Mouse (Mus musculus) midbrain, embryonic 15.5 days (tissue): ENCODE measurements around the gene A930033H14Rik. TPM values are rescaled to one million over a fixed set of nuclear protein-coding genes. Genes with fewer than 3 reads are reported as not detected.

Source experiments
- ATAC-seq: fragments of 200-750 bp; cut with Nextera tagmentation; replicated peaks from 2 replicates; pipeline ENCODE4 v1.8.0; 2017; ENCODE audit warnings: moderate TSS enrichment
- H3K27ac ChIP-seq: fragments of 300-500 bp; sonication (generic); 2 replicates; pipeline ENCODE4 v1.5.1; 2015; ENCODE audit warnings: mild to moderate bottlenecking, inconsistent platforms
- H3K27me3 ChIP-seq: fragments of 300-500 bp; sonication (generic); replicated peaks from 2 replicates; pipeline ENCODE4 v1.6.1; 2015; ENCODE audit warnings: inconsistent platforms
- H3K36me3 ChIP-seq: fragments of 300-500 bp; sonication (generic); replicated peaks from 2 replicates; pipeline ENCODE4 v1.6.1; 2015; ENCODE audit warnings: inconsistent platforms
- H3K4me1 ChIP-seq: fragments of 300-500 bp; sonication (generic); 2 replicates; pipeline ENCODE4 v1.6.1; 2015; ENCODE audit warnings: inconsistent platforms
- H3K4me2 ChIP-seq: fragments of 300-500 bp; sonication (generic); 2 replicates; pipeline ENCODE4 v1.6.1; 2015; ENCODE audit warnings: inconsistent platforms, mild to moderate bottlenecking, moderate library complexity
- H3K4me3 ChIP-seq: fragments of 300-500 bp; sonication (generic); 2 replicates; pipeline ENCODE4 v1.5.1; 2015; ENCODE audit warnings: mild to moderate bottlenecking, inconsistent platforms
- H3K9ac ChIP-seq: fragments of 300-500 bp; sonication (generic); 2 replicates; pipeline ENCODE4 v1.6.1; 2015; ENCODE audit warnings: mild to moderate bottlenecking, inconsistent platforms
- H3K9me3 ChIP-seq: fragments of 300-500 bp; sonication (generic); 2 replicates; pipeline ENCODE4 v1.6.1; 2016; ENCODE audit warnings: inconsistent platforms
- WGBS: fragments of 180-500 bp; shearing (Covaris S2); methylation state at CpG from one replicate; pipeline ENCODE4 v1.1.7; 2015; ENCODE audit warnings: mixed read lengths; 5-methylcytosine and 5-hydroxymethylcytosine counted together
- polyA plus RNA-seq: library from polyadenylated mRNA; unstranded; fragments of >200 nt; fragmentation: Nextera tagmentation; extraction: Ambion mirVana; gene quantifications from 2 replicates; pipeline ENCODE4 v1.2.1, GENCODE M21; 2015

Gene A930033H14Rik
- polyA plus RNA-seq = 1.3 and 1.6 TPM in 2 replicates

DNA sequence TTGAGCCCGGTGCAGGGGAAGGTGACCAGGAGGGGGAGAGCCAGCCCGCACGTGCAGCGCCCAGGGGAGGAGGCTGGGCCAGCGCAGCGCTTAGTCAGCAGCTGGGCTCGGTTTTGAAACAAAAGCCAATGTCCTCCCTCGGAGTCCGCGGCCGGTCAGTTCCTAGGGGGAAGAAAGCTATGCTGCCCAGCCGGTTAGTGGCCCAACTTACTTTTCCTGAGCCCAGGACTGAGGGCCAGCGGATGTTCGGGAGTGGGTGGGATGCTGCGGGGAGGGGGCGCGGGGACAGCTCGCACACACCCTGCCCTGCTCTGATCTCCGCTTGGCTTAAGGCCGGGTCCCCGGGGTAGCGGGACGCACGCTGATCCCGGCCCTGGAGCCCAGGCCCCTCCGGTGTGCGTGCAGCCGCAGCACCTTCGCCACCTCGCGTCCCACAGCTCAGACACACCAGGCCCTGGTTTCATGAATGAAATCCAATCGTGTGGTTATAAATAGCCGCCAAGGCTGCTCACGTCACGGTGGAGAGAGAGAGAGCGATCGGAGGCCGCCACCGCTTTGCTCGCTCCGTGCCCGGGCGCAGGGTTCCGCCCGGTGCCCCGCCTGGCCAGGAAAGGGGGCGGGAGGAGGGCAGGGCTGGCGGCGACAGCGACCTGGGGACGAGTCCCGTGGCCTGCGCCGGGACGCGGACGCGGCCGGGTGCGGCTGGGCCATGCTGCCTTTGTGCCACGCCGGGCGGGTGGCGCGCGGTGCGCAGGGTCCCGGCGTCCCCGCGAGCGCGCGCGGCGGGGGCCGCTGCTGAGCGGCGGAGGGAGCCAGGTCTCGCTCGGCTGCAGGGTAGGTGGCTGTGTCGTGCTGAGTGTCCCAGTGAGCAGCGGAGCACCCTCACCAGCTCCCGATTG, at the start of gene A930033H14Rik:
Gene A930033H14Rik, minus strand, starts transcription at position 557 of the 899 bp plus-strand sequence.
- H3K4me3 ChIP-seq = peak within 1 kb of the TSS; percentile 70
- ATAC-seq = peak; percentile 94
- H3K27ac ChIP-seq = peak within 1 kb of the TSS; percentile 98
- no peaks in the 10 kb centered on the region for H3K36me3 ChIP-seq
- peak within 1 kb of the TSS; percentile 83 for H3K9ac ChIP-seq
- H3K4me2 ChIP-seq = peak within 1 kb of the TSS; percentile 87
- no peaks in the 10 kb centered on the region for H3K9me3 ChIP-seq
- H3K4me1 ChIP-seq = peaks cover 19% of the 10 kb centered on the region
- WGBS = 0% methylated on average over 83 of the region's 84 CpGs
- no peaks in the 10 kb centered on the region for H3K27me3 ChIP-seq

DNA sequence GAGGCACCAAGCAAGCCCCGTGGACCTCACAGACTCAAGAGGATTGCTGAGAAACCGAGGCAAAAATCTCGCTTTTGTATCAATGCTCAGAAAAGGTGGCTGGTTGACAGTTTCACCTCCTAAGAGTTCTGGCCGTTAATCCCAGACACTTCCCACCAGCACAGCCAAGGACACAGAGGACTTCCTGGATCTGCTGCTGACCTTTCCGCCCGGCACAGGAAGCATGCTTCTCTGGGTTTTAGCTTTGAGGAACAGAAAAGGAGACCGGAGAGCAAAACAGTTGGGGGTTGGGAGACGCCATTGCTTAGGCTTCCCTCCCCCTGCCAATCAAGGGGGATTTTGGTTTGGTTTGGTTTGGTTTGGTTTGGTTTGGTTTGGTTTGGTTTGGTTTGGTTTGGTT, 47.0 kb upstream of the A930033H14Rik start:
- Histone ChIP-seq H3K4me3 (no peak overlapping the region), H3K9ac (no peak overlapping the region), H3K4me2 (no peak overlapping the region), H3K27me3 (no peaks in the 10 kb centered on the region), H3K36me3 (no peaks in the 10 kb centered on the region), H3K4me1 (peaks cover 7% of the 10 kb centered on the region; the same call in 1 of the 2 replicates), H3K9me3 (no peaks in the 10 kb centered on the region), H3K27ac (no peak overlapping the region)
- 90% methylated on average over 8 of the region's 8 CpGs for WGBS
- ATAC-seq = no peak

DNA sequence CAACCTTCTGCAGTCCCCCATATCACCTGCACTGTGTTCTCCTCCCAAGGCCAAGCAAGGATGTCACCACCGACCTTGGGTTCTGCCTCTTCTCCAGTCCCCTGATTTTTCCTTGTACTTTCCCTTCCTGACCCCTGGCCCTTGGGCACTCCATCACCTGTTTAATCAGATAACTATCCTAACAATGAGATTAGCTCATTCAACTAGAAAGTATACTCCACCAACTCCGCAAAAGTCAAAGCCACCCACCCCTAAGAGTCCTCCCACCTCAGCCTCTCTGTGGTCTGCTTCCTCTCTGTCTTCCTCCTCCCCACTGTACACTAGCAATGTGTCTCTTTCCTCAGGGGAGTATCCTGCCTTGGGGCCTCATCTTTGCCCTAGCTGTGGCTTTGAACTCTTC, 46.3 kb upstream of the A930033H14Rik start:
- H3K27ac ChIP-seq = no peak overlapping the region
- ATAC-seq = no peak
- WGBS = 82% methylated on average over 2 of the region's 2 CpGs

DNA sequence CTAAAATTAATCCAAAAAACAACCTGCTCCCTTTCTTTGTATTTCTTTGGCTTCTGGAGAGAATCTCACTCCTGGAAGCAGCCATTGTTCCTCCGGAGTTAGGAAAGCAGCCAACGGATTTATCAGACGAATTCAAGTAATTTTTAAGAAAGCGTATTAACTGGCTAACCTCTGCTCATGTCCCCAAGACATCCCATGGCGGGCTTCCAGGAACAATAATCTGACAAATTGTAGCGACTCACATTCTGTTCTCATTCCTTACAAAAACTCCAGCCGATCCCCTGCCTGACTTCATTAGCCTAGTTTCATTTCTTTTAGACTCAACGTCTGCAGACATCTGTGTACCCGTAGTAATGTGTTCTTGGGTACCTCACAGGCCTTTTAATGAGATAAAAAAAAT, 45.7 kb upstream of the A930033H14Rik start:
- H3K9ac ChIP-seq = no peak overlapping the region
- ATAC-seq = no peak
- 45% methylated on average over 9 of the region's 9 CpGs for WGBS
- no peak overlapping the region for H3K27ac ChIP-seq
- no peak overlapping the region for H3K4me3 ChIP-seq
- H3K9me3 ChIP-seq = no peaks in the 10 kb centered on the region
- H3K4me2 ChIP-seq = no peak overlapping the region
- H3K27me3 ChIP-seq = no peaks in the 10 kb centered on the region
- H3K36me3 ChIP-seq = no peaks in the 10 kb centered on the region
- H3K4me1 ChIP-seq = peaks cover 12% of the 10 kb centered on the region

More for the DNA sequence above, 46.3 kb upstream of the A930033H14Rik start:
- H3K27me3 ChIP-seq = no peaks in the 10 kb centered on the region
- H3K4me3 ChIP-seq = no peak overlapping the region
- peaks cover 11% of the 10 kb centered on the region for H3K4me1 ChIP-seq
- no peaks in the 10 kb centered on the region for H3K36me3 ChIP-seq
- H3K9ac ChIP-seq = no peak overlapping the region
- no peaks in the 10 kb centered on the region for H3K9me3 ChIP-seq
- no peak overlapping the region for H3K4me2 ChIP-seq

DNA sequence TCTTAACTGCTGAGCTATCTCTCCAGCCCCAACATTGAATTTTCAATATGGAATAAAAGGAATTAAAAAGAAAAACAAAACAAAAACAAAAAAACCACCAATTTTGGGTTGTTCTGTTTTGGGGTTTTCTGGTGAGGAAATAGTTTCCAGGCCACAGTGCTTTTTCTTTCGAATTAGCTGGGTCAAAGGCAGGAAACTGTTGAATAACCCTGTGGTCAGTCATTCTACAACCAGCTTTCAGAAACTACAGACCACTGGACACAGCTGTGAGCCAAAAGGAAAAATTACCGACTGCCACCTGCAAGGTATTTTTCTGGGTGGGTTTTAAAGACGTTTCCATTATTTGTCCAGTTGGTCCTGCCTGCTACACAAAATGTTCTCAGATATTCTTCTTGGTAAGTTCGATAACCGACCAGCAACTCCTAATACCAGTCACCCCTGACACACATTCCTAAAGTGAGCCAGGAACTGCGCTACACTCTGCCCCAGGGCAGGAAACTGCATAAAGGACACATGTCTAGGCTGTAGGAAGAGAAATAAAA, 44.8 kb upstream of the A930033H14Rik start:
- no peak overlapping the region for H3K4me2 ChIP-seq
- WGBS = 85% methylated on average over 6 of the region's 6 CpGs
- H3K4me3 ChIP-seq = no peak overlapping the region
- H3K4me1 ChIP-seq = peaks cover 12% of the 10 kb centered on the region
- H3K9me3 ChIP-seq = no peaks in the 10 kb centered on the region
- H3K9ac ChIP-seq = no peak overlapping the region
- H3K36me3 ChIP-seq = no peaks in the 10 kb centered on the region
- no peak overlapping the region for H3K27ac ChIP-seq
- no peaks in the 10 kb centered on the region for H3K27me3 ChIP-seq
- ATAC-seq = no peak

DNA sequence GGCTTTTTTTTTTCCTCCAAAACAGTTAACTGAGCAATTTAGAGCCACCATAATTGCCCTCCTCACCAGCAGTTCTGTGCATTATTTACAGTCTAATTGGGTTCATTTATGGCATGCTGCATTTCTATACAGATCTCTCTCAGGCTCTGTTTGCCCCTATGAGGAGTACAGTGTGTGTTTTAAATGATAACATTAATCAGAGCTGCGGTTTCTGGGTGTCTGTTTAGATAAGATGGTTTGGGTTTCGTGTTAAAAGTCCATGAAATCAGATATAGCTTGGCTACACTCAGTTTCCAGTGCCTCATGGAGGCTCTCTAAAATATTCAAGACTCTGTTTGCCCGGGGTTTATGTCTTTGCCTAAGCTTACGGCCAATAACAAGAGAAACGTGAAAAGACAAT, 42.7 kb upstream of the A930033H14Rik start:
- H3K36me3 ChIP-seq = no peaks in the 10 kb centered on the region
- H3K4me3 ChIP-seq = no peak overlapping the region
- WGBS = 43% methylated on average over 5 of the region's 5 CpGs
- no peak overlapping the region for H3K4me2 ChIP-seq
- peaks cover 12% of the 10 kb centered on the region for H3K4me1 ChIP-seq
- H3K9me3 ChIP-seq = no peaks in the 10 kb centered on the region
- ATAC-seq = no peak
- H3K9ac ChIP-seq = no peak overlapping the region
- H3K27me3 ChIP-seq = no peaks in the 10 kb centered on the region
- H3K27ac ChIP-seq = no peak overlapping the region

DNA sequence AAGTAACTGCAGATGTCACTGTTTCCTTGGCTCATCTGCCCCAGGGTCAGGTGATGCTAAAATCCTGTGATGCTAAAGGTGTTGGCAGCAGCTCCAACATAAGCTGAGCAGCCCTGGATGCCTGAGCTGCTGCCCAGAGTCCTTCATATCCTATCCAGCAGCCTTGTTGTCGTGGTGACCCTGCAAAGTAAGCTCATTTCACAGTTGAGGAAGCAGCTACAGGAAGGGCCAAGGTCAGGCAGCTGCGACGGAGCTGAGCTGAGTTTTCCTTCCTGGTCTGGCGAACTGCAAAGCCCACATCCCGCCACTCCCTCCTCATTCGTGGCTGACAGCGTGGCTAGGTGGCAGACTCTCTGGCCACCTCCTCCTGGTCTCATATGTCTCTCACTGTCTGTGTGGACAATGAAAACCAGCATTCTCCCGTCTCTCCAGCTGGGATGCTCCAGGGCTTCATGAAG, 41.5 kb upstream of the A930033H14Rik start:
- Histone ChIP-seq H3K27me3 (no peaks in the 10 kb centered on the region), H3K9ac (no peak overlapping the region), H3K27ac (peak overlapping the region; percentile 42), H3K4me2 (no peak overlapping the region), H3K4me3 (no peak overlapping the region), H3K9me3 (no peaks in the 10 kb centered on the region), H3K36me3 (no peaks in the 10 kb centered on the region), H3K4me1 (peaks cover 12% of the 10 kb centered on the region)
- peak; percentile 71 for ATAC-seq
- WGBS = 14% methylated on average over 8 of the region's 8 CpGs

DNA sequence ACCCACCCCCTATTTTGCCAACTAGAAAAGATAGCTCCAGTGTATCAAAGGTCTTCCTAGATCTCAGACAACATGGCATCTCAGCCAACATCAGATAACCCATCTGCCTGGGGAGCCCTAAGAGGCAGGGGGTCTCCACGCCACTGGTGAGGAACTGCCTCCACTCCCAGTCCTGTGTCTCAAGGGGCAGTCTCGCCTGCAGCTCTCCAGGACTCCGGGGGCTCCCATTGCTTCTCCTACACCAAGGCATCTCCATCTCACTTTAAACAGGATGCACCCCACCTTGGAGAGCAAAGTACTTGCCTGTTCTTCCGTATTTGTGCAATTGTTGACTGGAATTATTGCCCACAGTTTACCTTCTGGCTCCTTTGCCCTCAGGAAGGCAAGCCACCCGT, 40.8 kb upstream of the A930033H14Rik start:
- no peak for ATAC-seq
- Histone ChIP-seq H3K36me3 (no peaks in the 10 kb centered on the region), H3K9ac (no peak overlapping the region), H3K4me2 (no peak overlapping the region), H3K4me1 (peaks cover 12% of the 10 kb centered on the region), H3K9me3 (no peaks in the 10 kb centered on the region), H3K27me3 (no peaks in the 10 kb centered on the region), H3K4me3 (no peak overlapping the region), H3K27ac (peak overlapping the region; percentile 42)
- WGBS = 59% methylated on average over 5 of the region's 5 CpGs

DNA sequence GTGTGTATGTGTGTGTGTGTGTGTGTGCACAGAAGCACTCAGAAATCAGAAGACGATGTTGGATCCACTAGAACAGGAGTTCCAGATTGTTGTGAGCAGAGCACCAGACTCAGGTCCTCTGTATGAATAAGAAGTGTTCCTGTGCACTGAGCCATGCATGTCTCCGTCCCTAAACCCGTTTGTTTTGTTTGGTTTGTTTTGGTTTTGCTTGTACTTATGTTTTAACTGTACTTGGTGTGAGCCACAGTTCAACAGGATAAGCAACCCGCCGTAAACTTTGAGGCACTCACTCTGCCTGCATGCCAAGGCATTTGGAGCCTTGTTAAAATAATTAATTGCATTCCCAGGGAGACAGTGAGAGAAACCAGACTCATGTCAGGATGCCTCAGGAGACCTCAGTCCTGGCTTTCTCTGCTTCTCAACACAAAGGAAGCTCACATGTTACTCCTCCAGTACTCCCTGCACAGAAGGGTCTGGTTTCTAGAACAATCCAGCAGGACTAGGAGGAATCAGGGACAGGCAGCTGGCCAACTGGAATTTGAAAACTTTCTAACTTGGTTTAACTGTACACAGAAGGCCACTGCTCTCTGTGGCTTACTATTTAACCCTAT, 40.3 kb upstream of the A930033H14Rik start:
- no peaks in the 10 kb centered on the region for H3K9me3 ChIP-seq
- H3K9ac ChIP-seq = no peak overlapping the region
- no peaks in the 10 kb centered on the region for H3K27me3 ChIP-seq
- peaks cover 12% of the 10 kb centered on the region for H3K4me1 ChIP-seq
- H3K4me3 ChIP-seq = no peak overlapping the region
- peak overlapping the region; percentile 20; the same call in 1 of the 2 replicates for H3K27ac ChIP-seq
- ATAC-seq = no peak
- H3K36me3 ChIP-seq = no peaks in the 10 kb centered on the region
- no peak overlapping the region for H3K4me2 ChIP-seq
- WGBS = 46% methylated on average over 5 of the region's 5 CpGs

DNA sequence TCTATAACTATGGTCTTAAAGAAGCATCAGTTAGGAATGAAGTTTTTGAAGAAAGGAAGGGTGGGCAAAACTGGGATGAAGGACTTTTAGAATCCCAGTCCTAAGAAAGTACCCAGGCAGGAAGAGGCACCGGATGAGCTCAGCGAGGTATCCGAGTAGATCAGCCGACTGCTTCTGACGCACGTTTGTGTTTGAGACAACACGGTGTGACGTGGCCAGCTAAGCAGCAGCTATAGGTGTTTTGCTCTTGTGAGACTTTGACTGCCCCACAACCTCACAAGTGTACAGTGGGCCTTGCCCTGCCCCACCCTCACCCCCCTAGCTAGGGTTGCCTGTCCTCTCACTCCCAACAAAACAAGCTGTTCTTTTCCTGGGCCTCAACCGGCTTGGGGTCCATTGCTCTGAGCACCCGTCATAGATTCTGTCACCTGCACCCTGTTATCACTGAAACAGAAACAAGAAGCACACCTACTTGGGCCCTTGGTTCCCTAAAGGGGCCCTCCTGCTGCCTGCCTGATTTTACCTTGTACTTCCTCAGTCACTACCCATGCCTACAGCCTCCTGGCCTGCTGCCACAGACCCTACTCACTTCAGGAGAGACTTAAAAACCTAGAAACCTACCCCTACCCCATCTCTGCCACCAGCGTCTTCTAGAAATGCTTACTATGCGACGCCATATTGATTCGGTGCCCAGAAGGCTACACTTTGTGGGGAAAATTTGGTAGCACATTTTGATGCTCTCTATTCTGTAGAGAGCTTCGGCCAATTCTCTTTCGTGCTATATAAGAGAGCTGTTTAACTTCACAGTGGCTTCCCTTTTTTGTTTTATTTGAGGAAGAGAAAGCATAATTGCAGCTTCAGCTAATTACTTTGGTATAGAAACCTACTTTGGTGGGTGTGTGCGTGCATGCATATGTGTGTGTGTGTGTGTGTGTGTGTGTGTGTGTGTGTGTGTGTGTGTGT, 39.5 kb upstream of the A930033H14Rik start:
- no peaks in the 10 kb centered on the region for H3K9me3 ChIP-seq
- H3K4me2 ChIP-seq = no peak overlapping the region
- WGBS = 88% methylated on average over 17 of the region's 17 CpGs
- peaks cover 12% of the 10 kb centered on the region for H3K4me1 ChIP-seq
- no peak for ATAC-seq
- no peak overlapping the region for H3K4me3 ChIP-seq
- no peak overlapping the region for H3K27ac ChIP-seq
- no peak overlapping the region for H3K9ac ChIP-seq
- H3K27me3 ChIP-seq = no peaks in the 10 kb centered on the region
- H3K36me3 ChIP-seq = no peaks in the 10 kb centered on the region

DNA sequence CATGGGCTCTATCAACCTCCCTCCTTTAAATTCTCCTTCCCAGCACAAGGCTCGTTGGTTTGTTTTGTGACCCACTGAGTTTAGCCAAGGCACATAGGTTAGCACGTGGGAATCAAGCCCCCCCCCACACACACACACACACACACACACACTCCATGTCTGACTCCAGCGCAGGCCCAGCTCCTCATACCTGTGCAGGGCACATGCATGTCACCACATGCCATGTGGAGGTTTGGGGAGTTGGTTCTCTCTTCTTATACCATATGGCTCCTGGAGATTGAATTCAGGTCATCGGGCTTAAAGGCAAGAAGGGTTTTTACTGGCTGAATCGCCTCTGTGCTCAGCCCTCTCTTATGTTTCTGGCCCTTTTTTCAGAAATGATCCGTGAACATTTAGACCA, 38.4 kb upstream of the A930033H14Rik start:
- Histone ChIP-seq H3K4me1 (peaks cover 12% of the 10 kb centered on the region), H3K27me3 (no peaks in the 10 kb centered on the region), H3K4me2 (no peak overlapping the region), H3K36me3 (no peaks in the 10 kb centered on the region), H3K27ac (no peak overlapping the region), H3K4me3 (no peak overlapping the region), H3K9ac (no peak overlapping the region), H3K9me3 (no peaks in the 10 kb centered on the region)
- ATAC-seq = no peak
- 89% methylated on average over 6 of the region's 6 CpGs for WGBS
